Mouse (Mus musculus) R1 (cell line): Measurements from ENCODE around the gene Gm26620.

ENCODE experiments used
- DNase-seq: peaks from one replicate; pipeline ENCODE4 v3.0.0-alpha.2; 2018; ENCODE audit warnings: low read depth, low spot score

The Gm26620 gene

GRCm38 (mm10) chr1:170868905-170869283 is 16.0 kb upstream of the Gm26620 start:
- DNase-seq = no peak

DNA sequence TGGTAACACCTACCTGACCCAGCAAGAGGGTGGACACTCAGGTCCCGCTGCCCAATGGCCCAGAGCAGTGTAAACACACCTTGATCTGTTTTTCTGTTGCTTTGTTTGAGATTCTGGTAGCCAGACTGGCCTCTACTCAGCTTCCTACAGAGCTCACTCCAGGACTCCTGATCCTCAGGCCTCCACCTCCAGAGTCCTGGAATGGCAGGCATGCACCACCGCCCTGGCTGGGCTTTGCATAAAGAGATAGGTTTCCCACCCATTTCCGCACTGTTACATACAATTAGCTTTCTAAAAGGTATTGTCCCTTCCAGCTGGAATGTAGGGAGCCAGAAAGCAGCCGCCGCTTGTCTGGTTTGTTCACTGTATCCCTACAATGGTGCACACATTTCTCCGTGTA is 13.5 kb upstream of the Gm26620 start:
- peak; percentile 98 for DNase-seq

GRCm38 (mm10) chr1:170871961-170872360 is 12.9 kb upstream of the Gm26620 start:
- DNase-seq = peak; percentile 82

GRCm38 (mm10) chr1:170875676-170876075 is 9.2 kb upstream of the Gm26620 start:
- DNase-seq = no peak

- no peak for DNase-seq
These were observed 8.0 kb upstream of the Gm26620 start for GRCm38 (mm10) chr1:170876906-170877305.

GRCm38 (mm10) chr1:170882915-170883485 is 1.9 kb upstream of the Gm26620 start:
- DNase-seq = no peak

- no peak for DNase-seq
These were observed 475 bp upstream of the Gm26620 start for GRCm38 (mm10) chr1:170884390-170884789.

DNA sequence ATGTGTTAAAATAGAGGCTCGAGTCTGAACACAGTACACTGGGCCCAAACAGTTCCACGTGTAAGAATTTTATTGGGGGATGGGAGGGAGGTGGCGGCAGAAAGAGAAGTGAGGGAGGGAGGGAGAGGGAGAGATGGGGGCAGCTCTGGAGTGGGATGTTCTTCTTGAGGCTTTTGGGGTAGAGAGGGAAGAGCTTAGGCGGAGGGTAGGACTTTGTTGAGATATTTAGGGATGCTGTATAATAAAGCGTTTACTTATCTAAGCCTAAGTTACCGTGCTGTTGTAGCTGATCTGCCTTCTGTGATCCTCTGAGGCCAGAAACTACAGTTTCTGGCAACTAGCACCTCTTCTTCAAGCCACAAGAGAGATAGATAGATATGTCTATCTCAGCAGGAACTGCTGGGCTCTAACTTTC is 1.2 kb downstream of the Gm26620 start:
- DNase-seq = no peak

GRCm38 (mm10) chr1:170889310-170889709 is 4.4 kb downstream of the Gm26620 start:
- peak; percentile 99 for DNase-seq

DNA sequence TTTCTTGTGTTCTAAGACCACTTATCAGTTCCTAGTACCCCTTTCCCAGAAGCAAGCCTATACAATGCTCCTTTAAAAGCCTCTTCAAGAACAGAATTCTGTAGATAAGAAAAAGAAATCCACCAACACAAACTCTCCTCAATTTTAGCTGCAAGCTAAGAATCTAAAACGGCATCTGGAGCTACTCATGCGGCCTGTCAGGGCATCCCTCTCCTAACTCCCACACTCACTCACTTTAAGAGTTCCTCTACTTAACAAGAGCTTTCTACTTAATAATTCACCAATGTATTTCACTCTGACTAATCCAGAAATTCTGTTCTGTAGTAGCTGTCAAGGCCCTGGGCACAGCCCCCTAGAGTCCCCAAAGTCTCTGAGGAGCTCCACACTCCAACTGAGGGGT is 6.8 kb downstream of the Gm26620 start:
- no peak for DNase-seq

DNA sequence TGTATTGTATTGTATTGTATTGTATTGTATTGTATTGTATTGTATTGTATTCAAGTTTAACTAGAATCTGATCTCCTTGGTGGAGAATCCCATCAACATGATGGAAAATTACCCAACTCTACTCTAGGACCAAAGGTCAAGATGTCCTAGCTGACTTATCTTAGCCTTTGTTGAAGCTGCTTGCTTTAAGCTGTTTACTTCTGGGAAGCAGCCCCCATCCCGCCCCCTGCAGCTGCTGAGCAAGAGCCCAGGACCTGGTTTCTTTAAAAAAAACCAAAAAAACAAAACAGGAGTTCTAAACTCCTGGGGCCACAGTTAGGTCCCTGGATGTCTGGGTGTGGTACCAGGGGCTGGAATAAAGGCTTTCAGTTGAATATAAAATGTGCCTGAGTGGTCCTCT is 7.4 kb downstream of the Gm26620 start:
- peak; percentile 63 for DNase-seq

- peak; percentile 77 for DNase-seq
These were observed 10.0 kb downstream of the Gm26620 start for GRCm38 (mm10) chr1:170894603-170895602.

DNA sequence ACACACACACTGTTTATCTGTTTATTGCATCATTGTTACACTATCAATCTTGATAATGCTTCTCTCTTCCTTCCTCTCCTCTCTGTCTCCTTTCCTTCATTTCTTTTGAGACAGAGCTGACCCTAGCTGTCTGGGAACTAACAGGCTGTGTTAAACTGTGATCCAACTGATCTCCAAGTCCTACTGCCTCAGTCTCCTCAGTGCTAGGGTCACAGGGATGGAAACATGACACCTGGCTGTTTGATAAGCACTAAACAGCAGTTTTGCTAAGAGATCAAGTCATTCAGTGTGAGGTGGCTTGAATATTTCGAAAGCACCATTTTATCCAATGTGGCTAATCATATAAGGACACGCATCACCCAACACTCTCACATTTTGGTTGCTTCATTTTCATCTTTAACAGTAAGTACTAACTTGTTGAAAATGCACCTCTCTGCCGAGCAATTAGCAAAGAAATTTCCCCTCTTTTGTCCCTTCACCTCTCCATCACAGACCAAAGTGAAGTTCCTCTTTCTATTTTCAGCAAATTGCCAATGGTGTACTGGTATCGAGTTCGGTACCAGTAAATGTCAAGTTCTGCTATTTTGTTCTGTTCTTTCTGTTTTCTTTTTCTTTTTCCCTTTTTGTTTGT is 11.9 kb downstream of the Gm26620 start:
- no peak for DNase-seq

DNA sequence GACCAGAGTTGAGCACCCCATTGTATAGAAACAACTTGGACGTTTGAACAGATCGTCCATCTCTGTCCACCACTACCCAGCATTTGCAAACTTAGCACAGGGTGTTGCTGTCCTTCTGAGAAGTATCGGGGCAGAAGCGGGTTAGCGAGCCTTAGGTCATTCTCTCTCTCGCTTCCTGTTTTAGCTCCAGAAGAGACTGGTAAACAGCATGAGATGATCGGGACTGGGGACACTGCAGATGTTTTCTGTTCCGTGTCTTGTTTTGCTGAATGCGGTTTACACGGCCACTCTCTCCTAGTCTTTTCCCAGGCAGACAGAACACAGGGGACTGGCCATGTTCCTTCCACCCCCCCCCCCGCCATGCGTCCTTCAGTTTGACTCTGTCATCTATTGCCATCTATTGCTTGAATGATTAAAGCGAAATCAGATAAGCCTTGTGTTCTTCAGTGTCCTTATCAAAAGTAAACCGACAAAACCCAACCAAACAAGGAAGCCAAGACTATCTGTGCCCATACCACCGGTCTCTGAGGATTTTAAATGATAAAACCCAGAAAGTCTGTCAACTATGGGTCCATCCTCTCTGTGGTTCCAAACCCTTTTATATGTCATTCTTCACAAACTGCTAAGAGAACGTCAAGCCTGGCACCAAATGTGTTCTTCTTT is 13.7 kb downstream of the Gm26620 start:
- DNase-seq = no peak

DNA sequence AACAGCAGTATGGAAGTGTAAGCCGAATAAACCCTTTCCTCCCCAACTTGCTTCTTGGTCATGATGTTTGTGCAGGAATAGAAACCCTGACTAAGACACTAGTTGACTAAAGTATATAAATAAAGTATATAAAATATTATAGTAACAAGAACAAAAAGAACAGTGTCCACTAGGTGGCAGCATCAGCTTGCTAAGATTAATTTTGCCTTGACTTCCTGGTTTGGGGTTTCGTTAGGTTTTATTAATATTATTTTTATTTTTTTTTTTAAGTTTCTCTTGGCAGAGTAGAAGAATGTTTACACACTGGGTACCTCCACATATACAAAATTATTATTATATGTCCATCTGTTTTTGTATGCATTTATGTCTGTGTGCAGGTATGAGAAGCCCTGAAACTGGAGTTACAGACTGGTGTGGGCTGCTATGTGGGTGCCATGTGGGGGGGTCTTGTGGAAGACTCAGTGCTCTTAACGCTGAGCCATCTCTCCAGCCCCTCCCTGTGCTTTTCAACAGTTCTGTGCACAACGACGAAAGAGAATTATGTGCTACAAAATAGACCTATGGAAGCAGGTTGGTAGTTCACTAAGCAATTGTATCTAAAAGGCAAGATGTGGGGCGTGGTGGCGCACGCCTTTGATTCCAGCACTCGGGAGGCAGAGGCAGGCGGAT is 16.1 kb downstream of the Gm26620 start:
- peak; percentile 54 for DNase-seq

GRCm38 (mm10) chr1:170901536-170902238 is 16.8 kb downstream of the Gm26620 start:
- peak; percentile 89 for DNase-seq

- no peak for DNase-seq
These were observed 18.6 kb downstream of the Gm26620 start for GRCm38 (mm10) chr1:170903485-170903884.

DNA sequence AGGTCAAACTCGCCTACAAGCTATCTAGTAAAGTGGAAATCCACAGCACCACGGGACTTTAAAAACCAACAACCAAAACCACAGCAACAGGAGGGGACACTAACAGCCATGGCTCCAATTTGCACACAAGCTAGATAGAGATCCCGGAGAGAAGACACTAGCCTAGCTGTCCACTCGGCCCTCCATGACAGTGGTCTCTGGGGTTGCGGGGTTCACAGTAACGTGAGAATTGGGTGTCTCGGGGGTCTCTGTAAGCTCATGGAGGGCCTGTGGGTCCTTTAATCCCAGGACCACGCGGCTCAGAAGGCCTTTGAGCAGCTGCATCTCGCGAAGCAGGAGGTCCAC is 22.2 kb downstream of the Gm26620 start:
- DNase-seq = peak; percentile 9

DNA sequence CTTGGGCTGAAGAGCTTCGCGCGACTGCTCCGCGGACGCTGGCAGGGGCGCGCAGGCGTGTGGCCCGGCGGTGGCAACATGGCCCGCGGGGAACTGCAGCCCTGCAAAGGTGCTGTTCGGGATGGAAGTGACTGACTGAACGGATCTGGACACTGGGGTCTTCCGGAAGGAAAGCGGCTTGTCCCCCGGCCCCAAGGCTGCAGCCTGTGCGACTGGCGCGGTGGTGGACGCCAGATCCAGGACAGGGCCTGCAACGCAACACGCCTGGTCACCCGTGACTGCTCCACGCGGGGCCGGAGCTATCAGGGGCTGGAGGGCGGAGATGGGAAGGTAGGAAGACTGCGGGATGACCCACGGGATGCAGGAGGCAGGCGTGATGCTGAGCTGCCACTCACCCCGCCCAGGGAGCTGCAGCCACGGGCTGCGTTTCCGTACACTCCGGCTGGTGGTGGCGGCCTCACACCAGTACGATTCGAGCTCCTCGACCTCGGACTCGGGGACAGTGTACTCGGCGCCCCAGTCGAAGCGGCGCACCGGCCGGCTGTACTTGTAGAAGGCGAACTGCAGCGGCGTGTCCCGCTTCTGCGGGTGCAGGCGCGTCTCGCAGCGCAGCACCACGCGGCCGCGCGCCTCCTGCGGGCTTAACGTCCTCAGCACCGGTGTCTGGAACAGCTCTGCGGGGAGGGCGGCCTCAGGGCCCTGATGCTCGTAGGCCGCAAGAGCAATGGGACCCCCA is 22.8 kb downstream of the Gm26620 start:
- DNase-seq = peak; percentile 54

- DNase-seq = peak; percentile 43
These were observed 23.5 kb downstream of the Gm26620 start for GRCm38 (mm10) chr1:170908341-170908740.
